Mouse (Mus musculus) lung, embryonic 15.5 days (tissue): ENCODE data around the gene Mydgf. TPM values are rescaled to one million over a fixed set of nuclear protein-coding genes. Genes with fewer than 3 reads are reported as not detected.

Experiments used
- microRNA-seq: library from miRNA; unstranded; fragments of <30 nt; microRNA quantifications from one replicate; pipeline ENCODE4, GENCODE M21; 2016
- polyA plus RNA-seq: library from polyadenylated mRNA; unstranded; fragments of >200 nt; fragmentation: Nextera tagmentation; extraction: Ambion mirVana; gene quantifications from 2 replicates; pipeline ENCODE4 v1.2.1, GENCODE M21; 2015

The Mydgf gene
- polyA plus RNA-seq, 1 experiment from 2014 or later = 103 TPM

Small RNAs within 50 kb of the gene (microRNA-seq; reads per million reads assigned to microRNA genes)
- gene Gm44397 = not detected

Other genes starting within 250 kb of the Mydgf start
- gene Zfp119b, start 234.4 kb downstream of the Mydgf start, polyA plus RNA-seq = 6.7 and 6.8 TPM in 2 replicates
- 1.4 and 2.1 TPM in 2 replicates for gene Ebi3, start 231.3 kb downstream of the Mydgf start, polyA plus RNA-seq
- 26.4 and 28.3 TPM in 2 replicates for gene Yju2, start 224.8 kb downstream of the Mydgf start, polyA plus RNA-seq
- gene Shd, start 213.5 kb downstream of the Mydgf start, polyA plus RNA-seq = 6.7 and 8.3 TPM in 2 replicates
- gene Fsd1, start 197.4 kb downstream of the Mydgf start, polyA plus RNA-seq = 7.7 and 8.1 TPM in 2 replicates
- gene Stap2, start 178.3 kb downstream of the Mydgf start, polyA plus RNA-seq = 17.4 and 18.3 TPM in 2 replicates
- gene Mpnd, start 178.2 kb downstream of the Mydgf start, polyA plus RNA-seq = 103 and 116 TPM in 2 replicates
- 169 and 174 TPM in 2 replicates for gene Sh3gl1, start 147.3 kb downstream of the Mydgf start, polyA plus RNA-seq
- 31.4 and 32.4 TPM in 2 replicates for gene Chaf1a, start 143.5 kb downstream of the Mydgf start, polyA plus RNA-seq
- gene Ubxn6, start 108.9 kb downstream of the Mydgf start, polyA plus RNA-seq = 37.5 and 41.3 TPM in 2 replicates
- gene Hdgfl2, start 104.3 kb downstream of the Mydgf start, polyA plus RNA-seq = 111 and 119 TPM in 2 replicates
- gene Plin4, start 74.1 kb downstream of the Mydgf start, polyA plus RNA-seq = 0.10 and 0.19 TPM in 2 replicates
- 0.95 and 1.2 TPM in 2 replicates for gene Plin5, start 66.3 kb downstream of the Mydgf start, polyA plus RNA-seq
- 0.55 TPM in 2 replicates for gene Lrg1, start 61.9 kb downstream of the Mydgf start, polyA plus RNA-seq
- 2.1 TPM in 2 replicates for gene Sema6b, start 43.6 kb downstream of the Mydgf start, polyA plus RNA-seq
- gene Tnfaip8l1, start 21.4 kb downstream of the Mydgf start, polyA plus RNA-seq = 15.3 and 18.3 TPM in 2 replicates
- 37.1 and 37.6 TPM in 2 replicates for gene Dpp9, start 35.0 kb upstream of the Mydgf start, polyA plus RNA-seq
- 11.7 and 13.3 TPM in 2 replicates for gene Fem1a, start 72.9 kb upstream of the Mydgf start, polyA plus RNA-seq
- gene Ticam1, start 92.9 kb upstream of the Mydgf start, polyA plus RNA-seq = 4.2 and 4.6 TPM in 2 replicates
- gene Plin3, start 109.0 kb upstream of the Mydgf start, polyA plus RNA-seq = 82.4 and 82.5 TPM in 2 replicates
- not detected in 2 replicates for gene Arrdc5, start 116.4 kb upstream of the Mydgf start, polyA plus RNA-seq
- gene Uhrf1, start 119.4 kb upstream of the Mydgf start, polyA plus RNA-seq = 148 and 150 TPM in 2 replicates
- 33.4 and 33.7 TPM in 2 replicates for gene Kdm4b, start 142.1 kb upstream of the Mydgf start, polyA plus RNA-seq